Mouse (Mus musculus): ENCODE data around the gene Hyal3. TPM values are rescaled to one million over a fixed set of nuclear protein-coding genes. Genes with fewer than 3 reads are reported as not detected.

The Hyal3 gene
- polyA plus RNA-seq, 1 experiment from 2014 or later, result 0.77 TPM

- Histone ChIP-seq H3K36me3 (0 out of 2 replicates have a peak, but pooled peaks cover 3% of the 10 kb centered on the region), H3K27ac (peak overlapping the region; percentile 99), H3K9me3 (no peaks in the 10 kb centered on the region), H3K4me1 (replicated peaks) (peaks cover 97% of the 10 kb centered on the region), H3K4me3 (no peak overlapping the region), H3K27me3 (ENCODE audit: insufficient read depth, poor library complexity, severe bottlenecking) (peaks cover 13% of the 10 kb centered on the region; the same call in 1 of the 2 replicates)
- DNase-seq (ENCODE audit: low spot score), result no peak
- 55% methylated on average over 9 of the region's 9 CpGs for WGBS
These were observed 27.1 kb downstream of the Hyal3 start for GRCm38 (mm10) chr9:107607653-107608245.

GRCm38 (mm10) chr9:107608741-107609432 lies 28.3 kb downstream of the Hyal3 start, which contains the start of gene Sema3b:
Gene Sema3b (minus strand): TSS chr9:107609229.
- peaks cover 7% of the 10 kb centered on the region for H3K36me3 ChIP-seq
- peak within 1 kb of the TSS; percentile 99 for H3K27ac ChIP-seq
- WGBS, result 39% methylated on average over 12 of the region's 12 CpGs
- H3K9me3 ChIP-seq, result no peaks in the 10 kb centered on the region
- H3K4me1 ChIP-seq (replicated peaks), result peaks cover 98% of the 10 kb centered on the region
- H3K27me3 ChIP-seq (ENCODE audit: insufficient read depth, poor library complexity, severe bottlenecking), result peaks cover 13% of the 10 kb centered on the region; the same call in 1 of the 2 replicates
- peak within 1 kb of the TSS; percentile 18; the same call in 1 of the 2 replicates for H3K4me3 ChIP-seq
- DNase-seq (ENCODE audit: low spot score), result no peak

- H3K4me3 ChIP-seq, result peak overlapping the region; percentile 18; the same call in 1 of the 2 replicates
- peaks cover 12% of the 10 kb centered on the region for H3K36me3 ChIP-seq
- peaks cover 97% of the 10 kb centered on the region for H3K4me1 ChIP-seq (replicated peaks)
- H3K9me3 ChIP-seq, result no peaks in the 10 kb centered on the region
- peak overlapping the region; percentile 99 for H3K27ac ChIP-seq
- H3K27me3 ChIP-seq (ENCODE audit: insufficient read depth, poor library complexity, severe bottlenecking), result peaks cover 13% of the 10 kb centered on the region; the same call in 1 of the 2 replicates
- DNase-seq (ENCODE audit: low spot score), result no peak
- WGBS, result 67% methylated on average over 4 of the region's 4 CpGs
These were observed 28.8 kb downstream of the Hyal3 start for GRCm38 (mm10) chr9:107609433-107609830.

- H3K4me1 ChIP-seq (replicated peaks), result peaks cover 97% of the 10 kb centered on the region
- DNase-seq (ENCODE audit: low spot score), result no peak
- peak overlapping the region; percentile 99 for H3K27ac ChIP-seq
- peaks cover 13% of the 10 kb centered on the region; the same call in 1 of the 2 replicates for H3K27me3 ChIP-seq (ENCODE audit: insufficient read depth, poor library complexity, severe bottlenecking)
- WGBS, result 76% methylated on average over 6 of the region's 6 CpGs
- H3K4me3 ChIP-seq, result peak overlapping the region; percentile 53
- peaks cover 34% of the 10 kb centered on the region for H3K36me3 ChIP-seq
- no peaks in the 10 kb centered on the region for H3K9me3 ChIP-seq
These were observed 31.0 kb downstream of the Hyal3 start for GRCm38 (mm10) chr9:107611456-107612190.

GRCm38 (mm10) chr9:107612191-107612944 lies 31.8 kb downstream of the Hyal3 start:
- H3K4me1 ChIP-seq (replicated peaks), result peaks cover 92% of the 10 kb centered on the region
- H3K27me3 ChIP-seq (ENCODE audit: insufficient read depth, poor library complexity, severe bottlenecking), result peaks cover 10% of the 10 kb centered on the region; the same call in 1 of the 2 replicates
- H3K36me3 ChIP-seq, result peaks cover 42% of the 10 kb centered on the region
- H3K27ac ChIP-seq, result peak overlapping the region; percentile 99
- 2% methylated on average over 46 of the region's 48 CpGs for WGBS
- no peaks in the 10 kb centered on the region for H3K9me3 ChIP-seq
- peak; percentile 99 for DNase-seq (ENCODE audit: low spot score)
- peak overlapping the region; percentile 53 for H3K4me3 ChIP-seq

- Histone ChIP-seq H3K9me3 (no peaks in the 10 kb centered on the region), H3K27me3 (ENCODE audit: insufficient read depth, poor library complexity, severe bottlenecking) (peaks cover 6% of the 10 kb centered on the region; the same call in 1 of the 2 replicates), H3K4me1 (replicated peaks) (peaks cover 85% of the 10 kb centered on the region), H3K27ac (peak overlapping the region; percentile 99), H3K36me3 (peaks cover 49% of the 10 kb centered on the region), H3K4me3 (peak overlapping the region; percentile 53)
- no peak for DNase-seq (ENCODE audit: low spot score)
- WGBS, result 14% methylated on average over 12 of the region's 12 CpGs
These were observed 32.4 kb downstream of the Hyal3 start for GRCm38 (mm10) chr9:107612945-107613569.

- peaks cover 71% of the 10 kb centered on the region for H3K4me1 ChIP-seq (replicated peaks)
- H3K9me3 ChIP-seq, result no peaks in the 10 kb centered on the region
- peak overlapping the region; percentile 9; the same call in 1 of the 2 replicates for H3K4me3 ChIP-seq
- 49% methylated on average over 4 of the region's 4 CpGs for WGBS
- peak overlapping the region; percentile 85 for H3K27ac ChIP-seq
- H3K27me3 ChIP-seq (ENCODE audit: insufficient read depth, poor library complexity, severe bottlenecking), result no peaks in the 10 kb centered on the region
- peaks cover 68% of the 10 kb centered on the region for H3K36me3 ChIP-seq
- DNase-seq (ENCODE audit: low spot score), result peak; percentile 60
These were observed 34.4 kb downstream of the Hyal3 start for GRCm38 (mm10) chr9:107615035-107615434.

GRCm38 (mm10) chr9:107617461-107617860 lies 36.8 kb downstream of the Hyal3 start:
- no peak for DNase-seq (ENCODE audit: low spot score)
- Histone ChIP-seq H3K36me3 (peaks cover 90% of the 10 kb centered on the region), H3K27ac (no peak overlapping the region), H3K4me3 (no peak overlapping the region), H3K4me1 (replicated peaks) (peaks cover 48% of the 10 kb centered on the region), H3K27me3 (ENCODE audit: insufficient read depth, poor library complexity, severe bottlenecking) (no peaks in the 10 kb centered on the region), H3K9me3 (no peaks in the 10 kb centered on the region)
- 74% methylated on average over 2 of the region's 2 CpGs for WGBS

GRCm38 (mm10) chr9:107618098-107618497 lies 37.5 kb downstream of the Hyal3 start:
- 94% methylated on average over 6 of the region's 6 CpGs for WGBS
- Histone ChIP-seq H3K27ac (no peak overlapping the region; the same call in 1 of the 2 replicates), H3K27me3 (ENCODE audit: insufficient read depth, poor library complexity, severe bottlenecking) (no peaks in the 10 kb centered on the region), H3K36me3 (peaks cover 94% of the 10 kb centered on the region), H3K4me3 (no peak overlapping the region), H3K4me1 (replicated peaks) (peaks cover 42% of the 10 kb centered on the region), H3K9me3 (no peaks in the 10 kb centered on the region)
- DNase-seq (ENCODE audit: low spot score), result no peak

GRCm38 (mm10) chr9:107618778-107619545 lies 38.3 kb downstream of the Hyal3 start:
- 84% methylated on average over 13 of the region's 13 CpGs for WGBS
- H3K36me3 ChIP-seq, result peaks cover 98% of the 10 kb centered on the region

GRCm38 (mm10) chr9:107619546-107619879 lies 38.9 kb downstream of the Hyal3 start:
- H3K4me3 ChIP-seq, result no peak overlapping the region
- H3K36me3 ChIP-seq, result peaks cover 98% of the 10 kb centered on the region
- no peaks in the 10 kb centered on the region for H3K27me3 ChIP-seq (ENCODE audit: insufficient read depth, poor library complexity, severe bottlenecking)
- H3K27ac ChIP-seq, result peak overlapping the region; percentile 53; the same call in 1 of the 2 replicates
- H3K9me3 ChIP-seq, result no peaks in the 10 kb centered on the region
- H3K4me1 ChIP-seq (replicated peaks), result peaks cover 39% of the 10 kb centered on the region
- DNase-seq (ENCODE audit: low spot score), result no peak
- 87% methylated on average over 13 of the region's 13 CpGs for WGBS

More at GRCm38 (mm10) chr9:107618778-107619545, 38.3 kb downstream of the Hyal3 start:
- no peaks in the 10 kb centered on the region for H3K9me3 ChIP-seq
- H3K4me1 ChIP-seq (replicated peaks), result peaks cover 39% of the 10 kb centered on the region
- H3K4me3 ChIP-seq, result no peak overlapping the region
- no peaks in the 10 kb centered on the region for H3K27me3 ChIP-seq (ENCODE audit: insufficient read depth, poor library complexity, severe bottlenecking)
- H3K27ac ChIP-seq, result peak overlapping the region; percentile 20; the same call in 1 of the 2 replicates
- no peak for DNase-seq (ENCODE audit: low spot score)

Data from hindbrain, embryonic 10.5 days (tissue).